Mouse (Mus musculus): ENCODE results near the gene Ube2j1. TPM values are rescaled to one million over a fixed set of nuclear protein-coding genes. Genes with fewer than 3 reads are reported as not detected.

Ube2j1 gene
- total and polyA plus RNA-seq, 2 experiments = 13.1 to 21.3 TPM

- peaks cover 24% of the 10 kb centered on the region for H3K36me3 ChIP-seq (ENCODE audit: control insufficient read depth, insufficient read depth, low read length)
- TF ChIP-seq CTCF (IDR thresholded peaks at IDR 0.05; ENCODE audit: low read depth, low read length) (no peak), POLR2A (IDR thresholded peaks at IDR 0.05; ENCODE audit: extremely low read depth, insufficient read depth, low read length) (no peak)
- H3K4me3 ChIP-seq (ENCODE audit: insufficient read depth, low read depth, low read length) = no peak overlapping the region
- H3K27ac ChIP-seq (replicated peaks; ENCODE audit: insufficient read depth, low read depth, low read length) = no peak overlapping the region
- no peaks in the 10 kb centered on the region for H3K4me1 ChIP-seq (ENCODE audit: control insufficient read depth, insufficient read depth, low read length)
- H3K79me2 ChIP-seq (ENCODE audit: control insufficient read depth, insufficient read depth, low read length) = no peaks in the 10 kb centered on the region
- H3K9ac ChIP-seq (ENCODE audit: low read depth, low read length) = no peak overlapping the region
- H3K27me3 ChIP-seq (ENCODE audit: control insufficient read depth, insufficient read depth, low read length) = no peaks in the 10 kb centered on the region
- WGBS = 93% methylated on average over 3 of the region's 3 CpGs
- no peak for DNase-seq (ENCODE audit: extremely low read depth, low read depth, low spot score)
Observed at GRCm38 (mm10) chr4:33052055-33052454, 20.8 kb downstream of the Ube2j1 start.

GRCm38 (mm10) chr4:33052650-33053049, 21.4 kb downstream of the Ube2j1 start:
- H3K4me3 ChIP-seq (ENCODE audit: insufficient read depth, low read depth, low read length) = no peak overlapping the region
- H3K27ac ChIP-seq (replicated peaks; ENCODE audit: insufficient read depth, low read depth, low read length) = no peak overlapping the region
- no peak overlapping the region for H3K9ac ChIP-seq (ENCODE audit: low read depth, low read length)
- H3K36me3 ChIP-seq (ENCODE audit: control insufficient read depth, insufficient read depth, low read length) = peaks cover 23% of the 10 kb centered on the region
- H3K4me1 ChIP-seq (ENCODE audit: control insufficient read depth, insufficient read depth, low read length) = no peaks in the 10 kb centered on the region
- DNase-seq (ENCODE audit: extremely low read depth, low read depth, low spot score) = peak; percentile 21
- TF ChIP-seq POLR2A (IDR thresholded peaks at IDR 0.05; ENCODE audit: extremely low read depth, insufficient read depth, low read length) (no peak), CTCF (IDR thresholded peaks at IDR 0.05; ENCODE audit: low read depth, low read length) (no peak)
- 96% methylated on average over 5 of the region's 5 CpGs for WGBS
- H3K79me2 ChIP-seq (ENCODE audit: control insufficient read depth, insufficient read depth, low read length) = no peaks in the 10 kb centered on the region
- H3K27me3 ChIP-seq (ENCODE audit: control insufficient read depth, insufficient read depth, low read length) = no peaks in the 10 kb centered on the region

- Histone ChIP-seq H3K4me1 (ENCODE audit: control insufficient read depth, insufficient read depth, low read length) (0 out of 2 replicates have a peak, but pooled peaks cover 2% of the 10 kb centered on the region), H3K27me3 (ENCODE audit: control insufficient read depth, insufficient read depth, low read length) (no peaks in the 10 kb centered on the region), H3K27ac (replicated peaks; ENCODE audit: insufficient read depth, low read depth, low read length) (no peak overlapping the region), H3K4me3 (ENCODE audit: insufficient read depth, low read depth, low read length) (no peak overlapping the region), H3K36me3 (ENCODE audit: control insufficient read depth, insufficient read depth, low read length) (peaks cover 13% of the 10 kb centered on the region), H3K9ac (ENCODE audit: low read depth, low read length) (no peak overlapping the region), H3K79me2 (ENCODE audit: control insufficient read depth, insufficient read depth, low read length) (no peaks in the 10 kb centered on the region)
- no peak for DNase-seq (ENCODE audit: extremely low read depth, low read depth, low spot score)
- TF ChIP-seq CTCF (IDR thresholded peaks at IDR 0.05; ENCODE audit: low read depth, low read length) (no peak), POLR2A (IDR thresholded peaks at IDR 0.05; ENCODE audit: extremely low read depth, insufficient read depth, low read length) (no peak)
Observed at GRCm38 (mm10) chr4:33054426-33054825, 23.2 kb downstream of the Ube2j1 start.

GRCm38 (mm10) chr4:33056317-33056716, 25.1 kb downstream of the Ube2j1 start:
- TF ChIP-seq POLR2A (IDR thresholded peaks at IDR 0.05; ENCODE audit: extremely low read depth, insufficient read depth, low read length) = no peak
- no peak for TF ChIP-seq CTCF (IDR thresholded peaks at IDR 0.05; ENCODE audit: low read depth, low read length)
- Histone ChIP-seq H3K79me2 (ENCODE audit: control insufficient read depth, insufficient read depth, low read length) (no peaks in the 10 kb centered on the region), H3K4me3 (ENCODE audit: insufficient read depth, low read depth, low read length) (no peak overlapping the region), H3K27me3 (ENCODE audit: control insufficient read depth, insufficient read depth, low read length) (no peaks in the 10 kb centered on the region), H3K4me1 (ENCODE audit: control insufficient read depth, insufficient read depth, low read length) (0 out of 2 replicates have a peak, but pooled peaks cover 2% of the 10 kb centered on the region), H3K9ac (ENCODE audit: low read depth, low read length) (no peak overlapping the region), H3K27ac (replicated peaks; ENCODE audit: insufficient read depth, low read depth, low read length) (no peak overlapping the region), H3K36me3 (ENCODE audit: control insufficient read depth, insufficient read depth, low read length) (peaks cover 4% of the 10 kb centered on the region; the same call in 1 of the 2 replicates)
- no peak for DNase-seq (ENCODE audit: extremely low read depth, low read depth, low spot score)
- WGBS = 97% methylated on average over 1 of the region's 1 CpGs

- Histone ChIP-seq H3K36me3 (ENCODE audit: control insufficient read depth, insufficient read depth, low read length) (peaks cover under 1% of the 10 kb centered on the region; the same call in 1 of the 2 replicates), H3K27me3 (ENCODE audit: control insufficient read depth, insufficient read depth, low read length) (no peaks in the 10 kb centered on the region), H3K27ac (replicated peaks; ENCODE audit: insufficient read depth, low read depth, low read length) (peak overlapping the region; percentile 13; the same call in 1 of the 2 replicates), H3K79me2 (ENCODE audit: control insufficient read depth, insufficient read depth, low read length) (no peaks in the 10 kb centered on the region), H3K9ac (ENCODE audit: low read depth, low read length) (no peak overlapping the region), H3K4me3 (ENCODE audit: insufficient read depth, low read depth, low read length) (no peak overlapping the region), H3K4me1 (ENCODE audit: control insufficient read depth, insufficient read depth, low read length) (0 out of 2 replicates have a peak, but pooled peaks cover 2% of the 10 kb centered on the region)
- 79% methylated on average over 11 of the region's 11 CpGs for WGBS
- peak; percentile 31 for DNase-seq (ENCODE audit: extremely low read depth, low read depth, low spot score)
- TF ChIP-seq CTCF (IDR thresholded peaks at IDR 0.05; ENCODE audit: low read depth, low read length) (no peak), POLR2A (IDR thresholded peaks at IDR 0.05; ENCODE audit: extremely low read depth, insufficient read depth, low read length) (no peak)
Observed at GRCm38 (mm10) chr4:33057890-33058687, 26.9 kb downstream of the Ube2j1 start.

- Histone ChIP-seq H3K36me3 (ENCODE audit: control insufficient read depth, insufficient read depth, low read length) (no peaks in the 10 kb centered on the region), H3K4me1 (ENCODE audit: control insufficient read depth, insufficient read depth, low read length) (0 out of 2 replicates have a peak, but pooled peaks cover 2% of the 10 kb centered on the region), H3K27ac (replicated peaks; ENCODE audit: insufficient read depth, low read depth, low read length) (no peak overlapping the region), H3K4me3 (ENCODE audit: insufficient read depth, low read depth, low read length) (no peak overlapping the region), H3K27me3 (ENCODE audit: control insufficient read depth, insufficient read depth, low read length) (no peaks in the 10 kb centered on the region), H3K9ac (ENCODE audit: low read depth, low read length) (no peak overlapping the region), H3K79me2 (ENCODE audit: control insufficient read depth, insufficient read depth, low read length) (no peaks in the 10 kb centered on the region)
- WGBS = 57% methylated on average over 7 of the region's 7 CpGs
- no peak for DNase-seq (ENCODE audit: extremely low read depth, low read depth, low spot score)
- TF ChIP-seq CTCF (IDR thresholded peaks at IDR 0.05; ENCODE audit: low read depth, low read length) (no peak), POLR2A (IDR thresholded peaks at IDR 0.05; ENCODE audit: extremely low read depth, insufficient read depth, low read length) (no peak)
Observed at GRCm38 (mm10) chr4:33061158-33061557, 29.9 kb downstream of the Ube2j1 start.
